Mouse (Mus musculus): ENCODE measurements at regions not wholly inside any gene's neighbourhood (a gene's known extent, or its start where the extent isn't known, plus 50 kb on each side); places are given as distances from the start of the nearest gene placed in this dataset.

DNA sequence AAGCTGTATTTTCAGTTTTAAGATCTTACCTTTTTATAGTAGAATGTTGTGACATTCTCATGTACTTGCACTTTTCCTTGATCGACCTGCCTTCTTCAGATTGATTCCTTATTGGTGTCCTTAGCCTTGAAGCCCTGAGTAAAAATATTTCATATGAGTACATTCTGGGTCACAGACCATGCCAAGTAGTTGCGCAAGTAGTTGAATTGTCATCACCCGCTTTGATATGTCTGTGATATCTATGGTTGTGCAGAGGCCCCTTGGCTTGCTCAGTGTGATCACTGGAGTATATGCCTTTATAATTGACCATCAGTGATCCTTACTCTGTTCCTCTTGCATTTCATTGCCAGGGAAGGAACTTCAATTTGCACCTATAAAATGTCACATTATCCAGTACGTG is 131.1 kb upstream of the Reg3g start:
- TF ChIP-seq POLR2A (IDR thresholded peaks at IDR 0.05; ENCODE audit: low read depth, low read length) (no peak), CTCF (conservative IDR thresholded peaks at IDR 0.05; ENCODE audit: insufficient read depth, insufficient read length, low read depth, low read length) (no peak)
- WGBS, result 87% methylated on average over 4 of the region's 4 CpGs
- Histone ChIP-seq H3K4me1 (ENCODE audit: control insufficient read depth, insufficient read depth, low read length) (no peaks in the 10 kb centered on the region), H3K4me3 (ENCODE audit: insufficient read depth, low read depth, low read length) (no peak overlapping the region), H3K27me3 (replicated peaks; ENCODE audit: control insufficient read depth, insufficient read depth, low read length) (no peaks in the 10 kb centered on the region), H3K27ac (ENCODE audit: insufficient read depth, low read depth, low read length) (no peak overlapping the region), H3K36me3 (ENCODE audit: control insufficient read depth, insufficient read depth, low read length) (no peaks in the 10 kb centered on the region)
- DNase-seq, result no peak

- no peak for TF ChIP-seq POLR2A (IDR thresholded peaks at IDR 0.05; ENCODE audit: low read depth, low read length)
- no peak for TF ChIP-seq CTCF (conservative IDR thresholded peaks at IDR 0.05; ENCODE audit: insufficient read depth, insufficient read length, low read depth, low read length)
- Histone ChIP-seq H3K27me3 (replicated peaks; ENCODE audit: control insufficient read depth, insufficient read depth, low read length) (no peaks in the 10 kb centered on the region), H3K4me3 (ENCODE audit: insufficient read depth, low read depth, low read length) (no peak overlapping the region), H3K27ac (ENCODE audit: insufficient read depth, low read depth, low read length) (no peak overlapping the region), H3K36me3 (ENCODE audit: control insufficient read depth, insufficient read depth, low read length) (no peaks in the 10 kb centered on the region), H3K4me1 (ENCODE audit: control insufficient read depth, insufficient read depth, low read length) (no peaks in the 10 kb centered on the region)
- 93% methylated on average over 4 of the region's 4 CpGs for WGBS
- DNase-seq, result no peak
These were observed 101.4 kb upstream of the Reg3g start for GRCm38 (mm10) chr6:78570000-78570597.

DNA sequence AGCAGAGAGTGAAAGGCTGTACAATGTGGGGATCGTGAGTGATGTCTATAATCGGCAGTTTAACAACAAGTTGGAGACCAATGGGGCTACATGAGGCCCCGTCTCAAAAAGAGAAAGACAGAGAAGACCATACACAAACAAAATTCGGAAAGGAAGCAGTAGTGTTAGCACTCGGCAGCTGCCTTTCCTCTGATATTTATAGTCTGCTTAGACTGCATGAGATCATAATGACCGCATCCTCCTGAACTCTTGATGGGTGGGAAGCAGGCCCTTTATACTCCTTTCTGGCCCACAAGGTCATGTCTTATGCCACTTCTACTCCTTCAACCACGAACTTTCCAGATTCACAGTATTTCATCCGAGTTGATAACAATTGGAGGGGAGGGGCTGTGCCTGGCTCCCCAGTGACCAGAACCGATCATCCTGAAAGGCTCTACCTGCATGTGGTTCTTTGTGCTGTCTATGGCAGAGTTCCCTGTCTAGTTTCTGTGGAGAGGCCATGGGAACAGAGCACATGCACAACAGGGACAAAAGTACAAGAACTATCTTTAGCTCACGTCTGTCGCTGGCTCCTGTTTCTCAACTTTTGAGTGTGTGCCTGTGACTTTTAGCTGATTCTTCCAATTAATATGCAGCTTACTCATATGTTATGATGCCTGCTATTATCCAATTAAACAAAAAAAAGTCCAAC is 84.5 kb upstream of the Reg3g start:
- no peaks in the 10 kb centered on the region for H3K4me1 ChIP-seq (ENCODE audit: control insufficient read depth, insufficient read depth, low read length)
- no peak overlapping the region for H3K27ac ChIP-seq (ENCODE audit: insufficient read depth, low read depth, low read length)
- no peak overlapping the region for H3K4me3 ChIP-seq (ENCODE audit: insufficient read depth, low read depth, low read length)
- 38% methylated on average over 11 of the region's 11 CpGs for WGBS
- TF ChIP-seq CTCF (conservative IDR thresholded peaks at IDR 0.05; ENCODE audit: insufficient read depth, insufficient read length, low read depth, low read length), result no peak
- TF ChIP-seq POLR2A (IDR thresholded peaks at IDR 0.05; ENCODE audit: low read depth, low read length), result no peak
- no peaks in the 10 kb centered on the region for H3K36me3 ChIP-seq (ENCODE audit: control insufficient read depth, insufficient read depth, low read length)
- DNase-seq, result no peak
- H3K27me3 ChIP-seq (replicated peaks; ENCODE audit: control insufficient read depth, insufficient read depth, low read length), result no peaks in the 10 kb centered on the region

DNA sequence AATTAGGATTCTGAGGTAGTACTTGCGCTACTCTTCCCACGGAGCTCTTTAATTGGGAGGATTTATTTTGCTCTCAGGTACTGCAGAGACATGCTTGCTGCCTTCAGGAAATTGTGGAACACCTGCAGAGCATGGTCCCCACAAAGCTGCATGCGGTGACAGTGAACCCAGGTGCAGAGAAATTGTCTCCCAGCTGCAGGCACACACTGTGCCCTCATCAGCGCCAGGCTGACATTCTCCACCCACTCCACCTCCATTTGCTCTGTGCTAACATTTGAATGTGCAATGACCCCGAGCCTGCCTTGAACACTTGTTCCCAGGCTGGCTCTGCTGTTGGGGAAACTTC is 83.7 kb upstream of the Reg3g start:
- Histone ChIP-seq H3K27ac (ENCODE audit: insufficient read depth, low read depth, low read length) (no peak overlapping the region), H3K27me3 (replicated peaks; ENCODE audit: control insufficient read depth, insufficient read depth, low read length) (no peaks in the 10 kb centered on the region)
- WGBS, result 22% methylated on average over 5 of the region's 5 CpGs

DNA sequence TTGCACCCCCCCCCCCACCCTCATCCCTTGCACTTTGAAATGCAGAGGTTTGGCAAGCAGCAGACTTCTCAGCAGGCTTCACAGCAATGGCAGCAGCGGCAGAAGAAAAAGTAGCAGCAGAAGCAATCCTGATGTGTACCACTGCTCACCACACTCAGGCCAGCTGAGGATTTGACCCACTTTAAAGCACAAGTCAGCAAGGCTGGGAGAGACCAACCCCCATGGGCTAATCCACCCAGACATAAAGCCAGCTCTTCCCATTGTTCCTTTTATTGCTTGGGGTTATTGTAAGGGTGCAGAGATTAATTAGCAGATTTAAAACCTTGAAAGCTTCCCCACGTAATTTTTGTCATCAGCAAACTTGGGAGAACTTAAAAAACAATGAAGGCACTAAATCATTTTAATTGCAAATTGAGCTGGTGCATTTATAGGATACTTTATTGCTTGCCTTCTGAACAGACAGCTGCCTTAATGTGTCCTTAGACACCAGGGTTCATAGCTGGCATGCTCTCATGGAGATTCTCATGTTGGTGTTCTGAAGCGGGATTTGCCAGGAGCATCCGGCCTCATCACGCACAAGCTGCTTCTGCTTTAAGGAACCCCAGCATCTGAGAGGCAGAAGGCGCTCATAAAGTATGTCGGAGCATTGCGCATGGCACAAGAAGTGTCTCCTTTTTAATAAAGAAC is 83.1 kb upstream of the Reg3g start:
- Histone ChIP-seq H3K4me3 (ENCODE audit: insufficient read depth, low read depth, low read length) (no peak overlapping the region), H3K27ac (ENCODE audit: insufficient read depth, low read depth, low read length) (no peak overlapping the region), H3K4me1 (ENCODE audit: control insufficient read depth, insufficient read depth, low read length) (no peaks in the 10 kb centered on the region), H3K27me3 (replicated peaks; ENCODE audit: control insufficient read depth, insufficient read depth, low read length) (no peaks in the 10 kb centered on the region), H3K36me3 (ENCODE audit: control insufficient read depth, insufficient read depth, low read length) (no peaks in the 10 kb centered on the region)
- TF ChIP-seq POLR2A (IDR thresholded peaks at IDR 0.05; ENCODE audit: low read depth, low read length) (no peak), CTCF (conservative IDR thresholded peaks at IDR 0.05; ENCODE audit: insufficient read depth, insufficient read length, low read depth, low read length) (no peak)
- no peak for DNase-seq
- WGBS, result 34% methylated on average over 8 of the region's 8 CpGs

More for the DNA sequence above, 83.7 kb upstream of the Reg3g start:
- no peak overlapping the region for H3K4me3 ChIP-seq (ENCODE audit: insufficient read depth, low read depth, low read length)
- DNase-seq, result no peak
- TF ChIP-seq POLR2A (IDR thresholded peaks at IDR 0.05; ENCODE audit: low read depth, low read length) (no peak), CTCF (conservative IDR thresholded peaks at IDR 0.05; ENCODE audit: insufficient read depth, insufficient read length, low read depth, low read length) (no peak)
- H3K4me1 ChIP-seq (ENCODE audit: control insufficient read depth, insufficient read depth, low read length), result no peaks in the 10 kb centered on the region
- no peaks in the 10 kb centered on the region for H3K36me3 ChIP-seq (ENCODE audit: control insufficient read depth, insufficient read depth, low read length)

- no peak overlapping the region for H3K4me3 ChIP-seq (ENCODE audit: insufficient read depth, low read depth, low read length)
- H3K27me3 ChIP-seq (replicated peaks; ENCODE audit: control insufficient read depth, insufficient read depth, low read length), result no peaks in the 10 kb centered on the region
- no peak for TF ChIP-seq POLR2A (IDR thresholded peaks at IDR 0.05; ENCODE audit: low read depth, low read length)
- TF ChIP-seq CTCF (conservative IDR thresholded peaks at IDR 0.05; ENCODE audit: insufficient read depth, insufficient read length, low read depth, low read length), result no peak
- no peak overlapping the region for H3K27ac ChIP-seq (ENCODE audit: insufficient read depth, low read depth, low read length)
- H3K36me3 ChIP-seq (ENCODE audit: control insufficient read depth, insufficient read depth, low read length), result no peaks in the 10 kb centered on the region
- WGBS, result 75% methylated on average over 4 of the region's 4 CpGs
- no peak for DNase-seq
- no peaks in the 10 kb centered on the region for H3K4me1 ChIP-seq (ENCODE audit: control insufficient read depth, insufficient read depth, low read length)
These were observed 79.8 kb upstream of the Reg3g start for GRCm38 (mm10) chr6:78548476-78548875.

DNA sequence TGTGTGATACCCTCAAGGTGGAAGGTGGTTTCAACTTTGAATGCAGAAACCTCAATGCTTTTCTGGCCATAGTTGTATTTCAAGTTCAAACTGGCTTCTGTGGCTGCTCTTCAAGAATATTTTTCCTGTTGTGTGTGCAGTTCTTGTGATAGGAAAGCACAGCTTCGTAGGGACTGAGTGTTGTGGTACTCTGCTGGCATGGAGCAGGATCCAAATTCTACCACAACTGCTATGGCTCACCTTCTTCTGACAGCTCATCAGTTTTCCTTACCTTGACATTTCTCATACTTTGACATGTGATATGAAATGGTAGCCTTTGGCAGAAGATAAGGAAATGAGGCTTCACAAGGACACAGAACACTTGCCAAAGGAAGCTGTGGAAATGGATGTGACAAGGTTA is 79.0 kb upstream of the Reg3g start:
- DNase-seq, result no peak
- WGBS, result 79% methylated on average over 1 of the region's 1 CpGs
- Histone ChIP-seq H3K4me1 (ENCODE audit: control insufficient read depth, insufficient read depth, low read length) (no peaks in the 10 kb centered on the region), H3K27me3 (replicated peaks; ENCODE audit: control insufficient read depth, insufficient read depth, low read length) (no peaks in the 10 kb centered on the region), H3K4me3 (ENCODE audit: insufficient read depth, low read depth, low read length) (no peak overlapping the region), H3K27ac (ENCODE audit: insufficient read depth, low read depth, low read length) (no peak overlapping the region), H3K36me3 (ENCODE audit: control insufficient read depth, insufficient read depth, low read length) (no peaks in the 10 kb centered on the region)
- TF ChIP-seq POLR2A (IDR thresholded peaks at IDR 0.05; ENCODE audit: low read depth, low read length), result no peak
